Mouse (Mus musculus): ENCODE measurements at regions not wholly inside any gene's neighbourhood (a gene's known extent, or its start where the extent isn't known, plus 50 kb on each side); places are given as distances from the start of the nearest gene placed in this dataset.

- DNase-seq (ENCODE audit: low spot score): no peak
Measured at GRCm38 (mm10) chr2:50772101-50772500, 376.8 kb downstream of the Rnd3 start.

GRCm38 (mm10) chr2:50759016-50759415 is 389.9 kb downstream of the Rnd3 start:
- no peak for DNase-seq (ENCODE audit: low spot score)

DNA sequence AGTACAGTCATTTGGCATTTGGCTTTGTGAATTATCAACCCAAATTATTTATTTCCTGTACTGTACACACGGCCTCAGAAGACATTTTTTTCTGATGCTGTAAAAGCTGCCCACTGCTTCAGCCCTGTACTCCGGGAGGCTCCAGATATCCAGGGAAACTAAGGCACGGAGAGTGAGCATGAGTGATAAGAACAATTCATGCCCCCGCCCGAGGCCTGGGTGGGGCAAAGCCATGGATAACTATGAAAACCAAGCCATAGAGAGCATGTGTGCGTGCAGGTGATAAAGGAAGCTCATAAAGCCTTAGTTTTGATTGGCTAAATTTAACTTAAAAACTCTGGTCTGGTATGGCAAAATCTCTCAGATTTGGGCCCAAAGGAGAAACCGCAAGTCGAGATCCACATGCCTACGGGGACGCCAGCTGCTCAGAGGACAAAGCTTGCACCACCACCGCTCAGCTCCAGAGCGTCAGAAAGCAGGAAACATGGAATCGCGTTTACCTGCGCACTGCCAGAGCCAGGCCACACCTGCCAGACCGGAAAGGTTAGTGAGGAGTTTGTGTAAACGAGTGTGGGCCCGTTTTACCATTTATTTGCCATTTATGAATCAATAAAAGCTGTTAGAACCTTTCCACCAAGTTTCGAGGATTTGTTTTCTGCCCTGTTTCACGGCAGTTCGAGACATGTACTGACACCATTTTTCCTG is 390.9 kb downstream of the Rnd3 start:
- DNase-seq (ENCODE audit: low spot score): no peak

DNA sequence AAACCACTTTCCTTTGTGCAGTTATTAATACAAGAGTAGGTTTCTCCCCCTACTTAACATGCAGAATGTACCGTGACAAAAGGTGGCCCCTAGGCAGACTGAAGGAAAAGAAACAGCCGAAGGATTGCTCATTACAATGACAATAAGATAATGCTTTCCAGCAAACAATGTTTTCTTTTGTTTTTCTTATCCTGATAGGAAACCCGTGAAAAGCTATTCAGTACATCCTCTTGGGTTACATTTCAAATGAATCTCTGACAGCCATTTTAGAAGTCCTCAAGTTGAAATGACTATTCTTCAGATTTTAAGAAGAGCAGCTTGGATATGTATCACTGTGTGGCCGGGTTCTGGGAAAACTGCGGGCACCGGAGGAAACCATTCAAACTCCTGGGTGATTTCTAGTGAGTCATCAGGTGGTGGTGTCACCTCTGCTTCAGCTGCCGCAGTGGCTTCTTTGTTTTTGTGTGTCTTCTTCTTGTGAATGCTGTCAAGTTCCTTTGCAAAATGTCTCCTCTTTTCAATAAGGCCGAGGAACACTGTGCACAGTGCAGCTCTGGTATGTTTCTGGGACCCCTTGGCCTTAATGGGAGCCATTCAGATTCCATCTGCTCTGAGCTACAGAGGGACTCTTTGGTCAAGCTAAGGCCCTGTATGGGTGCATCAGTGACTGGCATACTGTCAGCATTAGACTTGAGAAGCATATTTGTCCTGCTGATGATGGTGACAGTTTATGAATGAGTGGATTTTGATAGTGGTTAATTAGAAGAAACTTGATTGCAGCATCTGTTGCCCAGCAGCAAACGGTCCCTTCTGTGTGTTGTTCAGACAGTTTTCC is 393.1 kb downstream of the Rnd3 start:
- DNase-seq (ENCODE audit: low spot score): no peak

DNA sequence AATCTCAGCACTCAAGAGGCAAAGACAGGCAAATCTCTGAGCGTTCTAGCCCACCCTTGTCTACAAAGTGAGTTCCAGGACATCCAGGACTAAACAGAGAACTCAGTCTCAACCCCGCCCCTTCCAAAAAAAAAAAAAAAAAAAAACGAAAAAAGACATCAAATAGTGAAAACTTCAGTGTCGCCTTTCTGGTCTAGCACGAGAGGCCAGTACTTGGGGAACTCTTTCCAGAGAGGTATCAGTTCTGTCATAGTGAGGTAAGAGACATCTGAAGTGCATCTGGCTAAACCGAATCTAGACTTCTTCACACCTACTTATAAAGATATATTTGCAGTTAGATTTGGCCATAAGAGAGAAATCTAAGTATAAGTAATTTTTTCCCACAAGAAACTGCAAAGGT is 393.8 kb downstream of the Rnd3 start:
- no peak for DNase-seq (ENCODE audit: low spot score)

DNA sequence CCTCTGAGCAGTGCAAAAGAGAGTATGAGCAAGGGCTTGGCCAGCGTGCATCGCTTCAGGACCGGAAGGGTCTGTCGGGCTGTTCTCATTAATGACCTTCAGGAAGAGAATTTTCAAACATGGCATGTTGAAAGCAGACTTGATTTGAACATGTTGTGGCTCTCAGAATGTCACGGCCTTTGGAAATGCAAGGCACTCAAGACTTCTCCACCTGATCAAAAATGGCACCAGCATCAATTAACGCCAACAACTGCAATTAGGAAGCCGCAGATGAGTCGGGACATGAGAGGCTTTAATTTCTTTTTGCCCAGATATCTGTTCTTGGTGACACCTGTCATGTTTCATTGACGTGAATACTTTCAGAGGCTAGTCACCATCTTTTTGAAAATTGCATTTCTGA is 396.5 kb downstream of the Rnd3 start:
- DNase-seq (ENCODE audit: low spot score): no peak

GRCm38 (mm10) chr2:50750799-50751198 is 398.1 kb downstream of the Rnd3 start:
- DNase-seq (ENCODE audit: low spot score): no peak

- no peak for DNase-seq (ENCODE audit: low spot score)
Measured at GRCm38 (mm10) chr2:50744625-50745214, 404.2 kb downstream of the Rnd3 start.

DNA sequence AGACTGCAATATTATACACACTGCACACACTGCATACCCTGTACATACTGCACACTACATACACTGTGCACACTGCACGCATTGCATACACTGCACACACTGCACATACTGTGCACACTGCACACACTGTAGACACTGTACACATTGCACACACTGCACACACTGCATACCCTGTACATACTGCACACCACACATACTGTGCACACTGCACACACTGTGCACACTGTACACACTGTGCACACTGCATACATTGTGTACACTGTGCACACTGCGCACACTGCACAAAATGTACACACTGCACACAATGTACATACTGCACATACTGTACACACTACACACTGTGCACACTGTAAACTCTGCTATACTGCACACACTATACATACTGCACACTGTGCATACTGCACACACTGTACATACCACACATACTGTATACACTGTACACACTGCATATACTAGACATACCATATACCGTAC is 405.1 kb downstream of the Rnd3 start:
- no peak for DNase-seq (ENCODE audit: low spot score)

DNA sequence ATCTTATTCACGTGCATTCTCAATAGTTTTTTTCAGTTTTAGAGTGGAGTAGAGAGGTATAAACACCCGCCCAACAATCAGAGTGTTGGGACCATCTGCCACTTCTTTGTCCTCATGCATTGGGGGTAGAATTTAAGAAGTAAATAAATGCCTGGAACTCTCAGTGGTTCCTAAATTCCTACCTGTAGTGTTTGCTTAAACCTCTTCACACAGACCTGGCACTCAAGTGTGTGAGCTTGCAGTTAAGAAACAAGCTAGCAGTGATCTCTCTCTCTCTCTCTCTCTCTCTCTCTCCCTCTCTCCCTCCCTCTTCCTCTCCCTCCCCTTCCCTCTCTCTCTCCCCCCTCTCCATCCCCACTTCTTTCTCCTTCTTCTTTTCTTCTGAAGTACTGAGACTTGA is 406.5 kb downstream of the Rnd3 start:
- no peak for DNase-seq (ENCODE audit: low spot score)

- DNase-seq (ENCODE audit: low spot score): no peak
Measured at GRCm38 (mm10) chr2:50741337-50741736, 407.6 kb downstream of the Rnd3 start.

- no peak for DNase-seq (ENCODE audit: low spot score)
Measured at GRCm38 (mm10) chr2:50739599-50739979, 409.3 kb downstream of the Rnd3 start.

DNA sequence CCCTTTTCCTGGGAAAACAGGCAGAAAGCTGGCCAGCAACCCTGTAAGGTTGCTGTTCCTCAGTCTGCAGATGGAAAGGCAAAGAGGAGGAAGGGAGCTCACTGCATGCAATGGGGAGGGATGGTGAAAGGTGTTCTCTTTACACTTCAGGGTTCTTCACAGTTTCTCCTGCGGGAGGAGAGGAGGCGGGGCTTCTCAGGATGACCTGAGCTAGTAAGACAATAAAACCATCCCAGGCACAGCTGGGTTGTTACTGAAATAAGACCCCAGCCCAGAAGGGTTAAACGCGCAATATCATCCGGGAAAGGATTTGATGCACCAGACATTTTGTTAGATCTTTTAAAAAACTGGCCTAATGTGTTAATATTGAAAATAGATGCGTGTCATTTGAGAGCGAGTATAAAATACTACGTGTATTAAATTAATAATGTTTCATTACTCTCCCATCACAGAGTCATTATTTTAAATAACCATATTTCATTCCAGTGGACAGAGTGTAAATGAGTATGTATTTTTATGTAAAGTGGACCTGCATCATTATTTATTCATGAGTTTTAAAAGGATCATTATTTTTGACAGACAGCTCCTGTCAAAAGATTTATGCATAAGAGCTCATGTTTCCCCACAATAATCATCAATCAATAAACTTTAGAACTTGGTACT is 409.8 kb downstream of the Rnd3 start:
- DNase-seq (ENCODE audit: low spot score): no peak

DNA sequence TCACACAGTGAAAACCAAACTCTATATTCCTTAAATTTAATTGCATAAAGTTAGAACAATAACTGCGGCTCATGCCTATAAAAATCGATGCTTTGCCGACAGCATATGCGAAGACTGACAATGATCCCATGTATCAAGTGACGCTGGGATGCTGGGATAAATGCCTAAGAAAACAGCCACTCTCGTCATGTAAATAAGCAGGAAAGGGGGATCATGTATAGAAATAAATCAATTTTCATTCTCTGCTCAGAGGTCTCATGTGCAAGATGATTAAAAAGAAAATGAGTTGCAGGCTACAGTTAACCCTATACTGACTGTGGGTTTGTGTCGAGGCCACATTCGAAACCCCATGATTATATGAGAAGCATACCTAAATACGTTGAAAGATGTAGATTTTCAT is 411.2 kb downstream of the Rnd3 start:
- DNase-seq (ENCODE audit: low spot score): no peak

DNA sequence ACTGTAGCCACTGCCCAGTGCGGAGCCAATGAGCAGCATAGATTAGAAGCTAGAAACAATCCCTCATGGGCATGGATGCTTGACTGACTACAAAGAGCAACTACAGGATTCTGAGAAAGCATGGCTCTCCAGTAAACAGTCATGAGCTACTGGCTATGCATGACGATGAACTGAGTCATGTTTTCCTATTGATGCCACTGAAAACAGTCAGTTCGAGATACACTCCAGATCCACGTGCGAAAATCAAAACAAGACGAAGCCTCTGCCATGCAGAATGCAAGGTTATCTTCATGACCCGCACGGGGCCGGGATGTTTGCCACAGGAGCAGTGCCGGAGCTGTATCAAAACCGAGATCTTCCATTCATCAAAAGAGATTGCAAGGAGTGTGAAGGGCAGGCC is 413.9 kb downstream of the Rnd3 start:
- no peak for DNase-seq (ENCODE audit: low spot score)

GRCm38 (mm10) chr2:50706652-50707051 is 410.1 kb upstream of the Mmadhc start:
- DNase-seq (ENCODE audit: low spot score): no peak

DNA sequence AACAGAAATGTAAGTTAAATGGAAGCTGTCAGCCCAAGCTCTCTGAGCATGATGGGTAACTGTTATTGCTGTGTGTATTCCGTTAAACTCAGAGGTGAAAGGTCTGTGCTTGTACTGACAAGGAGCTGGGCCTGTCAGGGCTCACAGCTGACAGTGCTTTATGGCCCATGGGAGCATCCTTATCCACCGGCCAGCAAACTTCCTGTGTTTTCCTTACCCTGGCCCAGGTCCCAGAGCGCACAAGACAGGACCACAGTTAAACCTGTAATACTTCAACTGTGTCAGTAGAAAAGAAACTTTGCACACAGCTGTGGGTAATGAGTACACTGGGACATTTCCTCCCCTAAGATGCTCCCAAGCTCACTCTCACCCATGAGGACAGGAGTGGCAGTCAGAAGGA is 407.7 kb upstream of the Mmadhc start:
- DNase-seq (ENCODE audit: low spot score): no peak

- DNase-seq (ENCODE audit: low spot score): no peak
Measured at GRCm38 (mm10) chr2:50702584-50703450, 406.2 kb upstream of the Mmadhc start.

- no peak for DNase-seq (ENCODE audit: low spot score)
Measured at GRCm38 (mm10) chr2:50698841-50699240, 402.2 kb upstream of the Mmadhc start.

- no peak for DNase-seq (ENCODE audit: low spot score)
Measured at GRCm38 (mm10) chr2:50696575-50696974, 400.0 kb upstream of the Mmadhc start.

- DNase-seq (ENCODE audit: low spot score): no peak
Measured at GRCm38 (mm10) chr2:50694849-50695248, 398.2 kb upstream of the Mmadhc start.

Measured in urinary bladder, adult 2 months (tissue).